Mouse (Mus musculus) ES-Bruce4 (cell line): ENCODE results near the gene Pnp. TPM values are rescaled to one million over a fixed set of nuclear protein-coding genes. Genes with fewer than 3 reads are reported as not detected.
"Not testable (repeated sequence)": the region's sequence is repeated elsewhere in the genome, so short reads cannot be mapped to it uniquely, and the experiment has no call there.

Experiments used
- H3K27ac ChIP-seq: 2 replicates; pipeline ENCODE4 v1.5.1; 2012; ENCODE audit warnings: low read length, inconsistent platforms; ENCODE audit not compliant: insufficient read depth
- H3K27me3 ChIP-seq: 2 replicates; pipeline ENCODE4 v1.6.1; 2012; ENCODE audit warnings: mild to moderate bottlenecking, low read length, inconsistent platforms; ENCODE audit not compliant: control insufficient read depth, poor library complexity, insufficient read depth, severe bottlenecking
- H3K36me3 ChIP-seq: 2 replicates; pipeline ENCODE4 v1.6.1; 2012; ENCODE audit warnings: inconsistent platforms, mild to moderate bottlenecking, low read length, moderate library complexity; ENCODE audit not compliant: control insufficient read depth, poor library complexity, insufficient read depth, severe bottlenecking
- H3K4me1 ChIP-seq: one replicate; pipeline ENCODE4 v1.8.1; 2011; ENCODE audit warnings: low read length; ENCODE audit not compliant: control insufficient read depth, insufficient read depth
- H3K4me3 ChIP-seq: 2 replicates; pipeline ENCODE4 v1.5.1; 2011; ENCODE audit warnings: low read depth, mild to moderate bottlenecking, low read length
- H3K9ac ChIP-seq: 2 replicates; pipeline ENCODE4 v1.6.1; 2012; ENCODE audit warnings: low read depth, mild to moderate bottlenecking, inconsistent platforms; ENCODE audit not compliant: poor library complexity, severe bottlenecking
- H3K9me3 ChIP-seq: replicated peaks from 2 replicates; pipeline ENCODE4 v1.6.1; 2012; ENCODE audit warnings: mild to moderate bottlenecking, low read length, inconsistent platforms; ENCODE audit not compliant: control insufficient read depth, poor library complexity, insufficient read depth, severe bottlenecking
- CTCF ChIP-seq: IDR thresholded peaks from one replicate; pipeline ENCODE4 v1.8.1; 2011; ENCODE audit warnings: low read depth, low read length
- EP300 ChIP-seq: IDR thresholded peaks from 2 replicates; pipeline ENCODE4 v1.6.1; 2011; ENCODE audit warnings: low read depth, low read length; ENCODE audit not compliant: insufficient read depth
- POLR2A ChIP-seq: IDR thresholded peaks from one replicate; pipeline ENCODE4 v1.8.1; 2011; ENCODE audit warnings: low read length; ENCODE audit not compliant: insufficient read depth
- polyA plus RNA-seq: library from polyadenylated mRNA; stranded (reverse); fragments of >200 nt; gene quantifications from 2 replicates; pipeline ENCODE4 v1.2.4, GENCODE M21; 2011; ENCODE audit warnings: low read depth; ENCODE audit not compliant: missing spikeins, insufficient read depth, insufficient read length

Gene Pnp
- polyA plus RNA-seq, 1 experiment, result 58.9 TPM

DNA sequence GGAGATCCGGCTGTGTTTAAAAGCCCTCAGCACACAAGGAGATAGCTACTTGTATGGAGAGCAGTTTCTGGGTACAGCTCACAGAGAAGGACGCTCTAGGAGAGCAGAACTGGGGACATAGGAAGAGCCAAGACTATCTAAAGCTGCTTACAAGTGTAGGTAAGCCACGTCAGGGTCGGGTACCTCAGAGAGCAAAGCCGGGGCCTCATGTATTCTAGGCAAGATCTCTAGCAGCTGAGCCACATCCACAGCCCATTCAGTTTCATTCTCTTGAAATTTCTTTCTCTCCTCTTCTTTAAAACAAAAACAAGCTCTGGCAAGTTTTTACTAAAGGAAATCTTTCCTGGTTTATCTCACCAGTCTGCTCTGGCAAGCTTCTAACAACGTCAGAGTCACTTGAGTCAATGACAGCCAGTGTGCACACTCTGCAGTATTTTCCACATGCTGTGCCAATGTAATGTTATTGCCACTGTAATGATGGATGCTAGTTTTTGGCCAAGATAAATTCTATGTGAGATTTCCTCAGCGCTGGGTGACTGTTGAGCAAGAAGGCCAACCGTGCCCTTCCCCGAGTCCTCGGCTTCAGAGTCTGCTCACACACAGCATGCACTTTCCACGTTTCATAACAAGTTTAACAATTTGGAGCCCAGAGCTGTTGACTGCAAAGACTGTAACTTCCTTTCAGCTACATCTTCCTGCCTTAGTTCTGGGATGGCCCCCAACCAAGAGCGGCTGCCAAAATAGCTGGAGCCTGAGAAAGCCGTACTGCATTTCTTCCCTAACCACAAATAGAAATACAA, 77.2 kb downstream of the Pnp start:
- Histone ChIP-seq H3K4me1 (no peaks in the 10 kb centered on the region), H3K4me3 (no peak overlapping the region), H3K36me3 (no peaks in the 10 kb centered on the region), H3K27ac (no peak overlapping the region), H3K9ac (no peak overlapping the region), H3K9me3 (peaks cover 4% of the 10 kb centered on the region; the same call in 1 of the 2 replicates), H3K27me3 (no peaks in the 10 kb centered on the region)
- TF ChIP-seq EP300 (no peak), CTCF (no peak), POLR2A (no peak)

DNA sequence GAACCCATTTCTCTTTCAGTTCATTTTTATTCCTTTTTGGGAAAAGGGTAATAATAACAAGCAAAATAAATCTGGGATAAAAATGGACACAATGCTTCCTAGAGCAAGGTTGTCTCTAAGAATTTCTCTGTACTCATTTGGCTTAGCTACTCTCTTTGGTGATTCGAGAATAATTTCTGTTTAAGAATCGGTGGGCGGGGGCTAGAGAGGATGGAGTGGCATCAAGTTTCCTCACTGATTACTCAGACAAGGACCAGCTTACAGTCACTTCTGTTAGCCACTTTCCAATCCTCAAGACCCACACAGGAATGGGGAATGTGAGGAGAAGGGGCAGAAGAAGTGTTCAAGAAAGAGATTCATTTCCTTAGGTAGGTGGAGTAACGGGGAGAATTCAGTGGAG, 77.9 kb downstream of the Pnp start:
- Histone ChIP-seq H3K9ac (no peak overlapping the region), H3K4me1 (no peaks in the 10 kb centered on the region), H3K27ac (no peak overlapping the region), H3K4me3 (no peak overlapping the region), H3K27me3 (no peaks in the 10 kb centered on the region), H3K9me3 (peaks cover 4% of the 10 kb centered on the region; the same call in 1 of the 2 replicates), H3K36me3 (no peaks in the 10 kb centered on the region)
- no peak for TF ChIP-seq CTCF
- no peak for TF ChIP-seq EP300
- no peak for TF ChIP-seq POLR2A

DNA sequence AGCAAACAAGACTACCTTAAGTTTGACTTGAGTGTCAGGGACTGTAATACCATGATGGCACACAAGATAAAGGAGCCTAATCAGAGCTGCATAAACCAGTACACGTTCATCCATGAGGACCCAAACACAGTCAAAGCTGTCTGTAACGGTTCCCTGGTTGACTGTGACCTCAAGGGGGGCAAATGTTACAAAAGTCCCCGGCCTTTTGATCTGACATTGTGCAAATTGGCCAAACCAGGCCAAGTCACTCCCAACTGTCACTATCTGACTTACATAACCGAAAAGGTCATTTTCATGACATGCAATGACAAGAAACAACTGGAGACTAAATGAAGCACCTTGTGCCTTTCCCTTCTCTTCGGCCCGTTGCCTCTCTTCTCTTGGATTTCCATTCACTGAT, 78.7 kb downstream of the Pnp start:
- Histone ChIP-seq H3K36me3 (no peaks in the 10 kb centered on the region), H3K27me3 (no peaks in the 10 kb centered on the region), H3K27ac (no peak overlapping the region), H3K4me1 (no peaks in the 10 kb centered on the region), H3K9ac (no peak overlapping the region), H3K4me3 (no peak overlapping the region), H3K9me3 (peaks cover 4% of the 10 kb centered on the region; the same call in 1 of the 2 replicates)
- TF ChIP-seq POLR2A (no peak), EP300 (no peak), CTCF (no peak)

DNA sequence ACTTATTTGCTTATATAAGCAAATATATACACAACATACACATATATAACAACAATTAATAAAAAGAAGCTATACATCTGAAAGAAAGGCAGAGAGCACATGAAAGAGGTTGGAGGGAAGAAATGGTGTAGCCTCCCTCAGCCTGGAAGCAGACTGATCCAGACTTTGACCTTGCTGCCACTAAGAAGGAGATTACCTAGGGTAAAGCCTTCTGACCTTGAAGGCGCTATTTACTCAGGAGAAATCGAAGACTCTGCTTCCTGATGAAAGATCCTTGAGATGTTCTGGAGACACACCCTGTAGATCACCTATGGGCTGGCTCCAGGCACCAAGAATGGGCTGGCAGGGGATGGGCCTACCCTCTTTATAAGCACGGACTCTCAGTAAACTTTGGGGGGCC, 83.8 kb downstream of the Pnp start:
- H3K9ac ChIP-seq, H3K27ac ChIP-seq, H3K4me3 ChIP-seq, H3K36me3 ChIP-seq, H3K27me3 ChIP-seq, H3K9me3 ChIP-seq, H3K4me1 ChIP-seq: not testable (repeated sequence)

Other genes with a start within 250 kb of the Pnp start
- not detected in 2 replicates for gene Olfr747, start 237.9 kb upstream of the Pnp start, polyA plus RNA-seq
- not detected in 2 replicates for gene Olfr748, start 223.7 kb upstream of the Pnp start, polyA plus RNA-seq
- gene Olfr749, start 186.0 kb upstream of the Pnp start, polyA plus RNA-seq, result not detected in 2 replicates
- 44.7 and 48.1 TPM in 2 replicates for gene Ttc5, start 145.6 kb upstream of the Pnp start, polyA plus RNA-seq
- 0.44 TPM in 1 of 2 replicates, not detected in the other for gene Ccnb1ip1, start 123.3 kb upstream of the Pnp start, polyA plus RNA-seq
- gene Parp2, start 123.2 kb upstream of the Pnp start, polyA plus RNA-seq, result 86.5 and 91.5 TPM in 2 replicates
- gene Tep1, start 60.5 kb upstream of the Pnp start, polyA plus RNA-seq, result 12.1 and 19.4 TPM in 2 replicates
- gene Klhl33, start 33.6 kb upstream of the Pnp start, polyA plus RNA-seq, result not detected in 2 replicates
- gene Osgep, start 6.2 kb upstream of the Pnp start, polyA plus RNA-seq, result 68.4 and 72.5 TPM in 2 replicates
- gene Apex1, start 6.1 kb upstream of the Pnp start, polyA plus RNA-seq, result 165 and 181 TPM in 2 replicates
- gene Pip4p1, start 226 bp upstream of the Pnp start, polyA plus RNA-seq, result 90.3 and 95.5 TPM in 2 replicates
- 24.9 and 31.0 TPM in 2 replicates for gene Gm49342, start 13.4 kb downstream of the Pnp start, polyA plus RNA-seq
- gene Pnp2, start 24.9 kb downstream of the Pnp start, polyA plus RNA-seq, result 6.1 and 9.4 TPM in 2 replicates
- gene Rnase10, start 76.7 kb downstream of the Pnp start, polyA plus RNA-seq, result not detected in 2 replicates
- not detected in 2 replicates for gene Rnase9, start 110.8 kb downstream of the Pnp start, polyA plus RNA-seq
- not detected in 2 replicates for gene Rnase11, start 119.1 kb downstream of the Pnp start, polyA plus RNA-seq
- gene Rnase12, start 126.6 kb downstream of the Pnp start, polyA plus RNA-seq, result not detected in 2 replicates
- gene Olfr750, start 143.4 kb downstream of the Pnp start, polyA plus RNA-seq, result not detected in 2 replicates
- gene Rnase4, start 160.0 kb downstream of the Pnp start, polyA plus RNA-seq, result 7.0 and 7.2 TPM in 2 replicates
- 3.2 and 3.6 TPM in 2 replicates for gene Ang, start 160.1 kb downstream of the Pnp start, polyA plus RNA-seq
- gene Eddm3b, start 183.3 kb downstream of the Pnp start, polyA plus RNA-seq, result not detected in 2 replicates
- not detected in 2 replicates for gene Rnase6, start 192.8 kb downstream of the Pnp start, polyA plus RNA-seq
- not detected in 2 replicates for gene Rnase1, start 215.7 kb downstream of the Pnp start, polyA plus RNA-seq
- gene Rnase2b, start 231.2 kb downstream of the Pnp start, polyA plus RNA-seq, result not detected in 2 replicates